ENCODE assay signal across 8 mouse cellular contexts in the genomic region with DNA sequence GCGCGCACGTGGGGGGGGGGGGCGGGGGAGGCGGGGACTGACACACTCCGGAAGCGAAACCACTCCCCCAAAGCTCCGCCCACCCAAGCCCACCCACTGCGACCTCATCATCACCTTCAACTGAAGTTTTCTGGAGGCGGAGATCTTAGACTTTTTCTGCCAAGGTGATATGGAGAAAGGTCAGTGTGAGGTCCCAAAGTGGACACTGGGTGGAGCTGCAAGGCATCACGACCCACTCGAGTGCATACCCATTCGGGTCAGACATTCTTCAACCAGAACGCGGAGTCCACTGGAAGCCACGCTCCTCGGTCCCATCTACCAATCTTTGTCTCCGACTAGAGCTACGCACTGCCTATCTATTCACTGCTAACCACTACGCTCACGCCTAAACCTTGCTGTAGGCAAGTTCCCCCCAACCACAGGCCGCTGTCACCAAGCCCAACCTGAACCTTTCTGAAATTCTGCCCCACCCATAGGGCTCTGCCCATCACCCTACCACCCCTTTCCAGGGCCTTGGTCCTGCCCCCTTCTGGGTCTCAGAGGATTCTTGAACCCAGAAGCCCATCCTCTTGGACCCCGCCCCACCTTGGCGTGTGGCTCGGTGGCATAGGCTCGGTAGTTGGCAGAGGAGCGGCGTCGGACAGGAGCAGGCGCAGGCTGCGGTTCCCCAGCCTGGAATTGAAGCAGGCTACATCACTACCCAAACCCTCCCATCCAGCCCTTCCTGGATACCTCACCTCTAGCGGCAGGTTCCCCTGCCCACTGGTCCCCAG. TPM values are rescaled to one million over a fixed set of nuclear protein-coding genes. Genes with fewer than 3 reads are reported as not detected.
DNase-seq lines count a peak whose midpoint lies in the region; ATAC-seq and TF ChIP-seq lines count a peak whose summit lies in the region.

No protein-coding gene starts in this region.

- H3K27me3 ChIP-seq in forebrain, embryonic 12.5 days = peaks cover 22% of the 10 kb centered on the region
- H3K27me3 ChIP-seq in intestine, embryonic 15.5 days (replicated peaks) = peaks cover 4% of the 10 kb centered on the region
- peaks cover 14% of the 10 kb centered on the region for H3K27me3 ChIP-seq in neural tube, embryonic 15.5 days (replicated peaks)

- no peak overlapping the region for H3K27ac ChIP-seq in gastrocnemius, adult 2 months
- H3K27ac ChIP-seq in forebrain, embryonic 12.5 days = no peak overlapping the region
- H3K27ac ChIP-seq in intestine, embryonic 15.5 days = no peak overlapping the region
- H3K27ac ChIP-seq in neural tube, embryonic 15.5 days (replicated peaks) = no peak overlapping the region

- no peak for ATAC-seq in forebrain, embryonic 12.5 days (ENCODE audit: low FRiP score)
- ATAC-seq in intestine, embryonic 15.5 days = no peak
- ATAC-seq in neural tube, embryonic 15.5 days (ENCODE audit: low FRiP score) = no peak

- peak overlapping the region; percentile 48 for H3K4me3 ChIP-seq in gastrocnemius, adult 2 months
- peak overlapping the region; percentile 20 for H3K4me3 ChIP-seq in forebrain, embryonic 12.5 days (replicated peaks)
- peak overlapping the region; percentile 2; the same call in 1 of the 2 replicates for H3K4me3 ChIP-seq in intestine, embryonic 15.5 days (replicated peaks)
- H3K4me3 ChIP-seq in neural tube, embryonic 15.5 days (replicated peaks) = peak overlapping the region; percentile 23

- no peak overlapping the region for H3K9ac ChIP-seq in forebrain, embryonic 12.5 days
- no peak overlapping the region for H3K9ac ChIP-seq in intestine, embryonic 15.5 days
- 0 out of 2 replicates have a peak overlapping the region, but pooled peaks have one; percentile 34 for H3K9ac ChIP-seq in neural tube, embryonic 15.5 days (replicated peaks)

- intact Hi-C loops in gastrocnemius, adult 2 months (cut with DNase I) = no loop called here
- intact Hi-C loops in gastrocnemius, postnatal 14 days (cut with DNase I; ENCODE audit: low total_unique reads) = loop anchor here (10.0 kb wide), 1 partner anchor 87 kb away; no protein-coding TSS in a partner anchor

- TF ChIP-seq CTCF in gastrocnemius, adult 2 months (IDR thresholded peaks at IDR 0.05) = no peak

- peaks cover 20% of the 10 kb centered on the region for H3K4me1 ChIP-seq in forebrain, embryonic 12.5 days
- peaks cover 4% of the 10 kb centered on the region; the same call in 1 of the 2 replicates for H3K4me1 ChIP-seq in intestine, embryonic 15.5 days (replicated peaks)
- H3K4me1 ChIP-seq in neural tube, embryonic 15.5 days = peaks cover 17% of the 10 kb centered on the region

- 33% methylated on average over 31 of the region's 32 CpGs for WGBS in forebrain, embryonic 12.5 days
- WGBS in intestine, embryonic 15.5 days = 30% methylated on average over 31 of the region's 32 CpGs
- WGBS in neural tube, embryonic 15.5 days = 31% methylated on average over 32 of the region's 32 CpGs

- H3K36me3 ChIP-seq in forebrain, embryonic 12.5 days (replicated peaks) = no peaks in the 10 kb centered on the region
- H3K36me3 ChIP-seq in intestine, embryonic 15.5 days = no peaks in the 10 kb centered on the region
- H3K36me3 ChIP-seq in neural tube, embryonic 15.5 days = no peaks in the 10 kb centered on the region

- H3K9me3 ChIP-seq in forebrain, embryonic 12.5 days = no peaks in the 10 kb centered on the region
- H3K9me3 ChIP-seq in intestine, embryonic 15.5 days = no peaks in the 10 kb centered on the region
- H3K9me3 ChIP-seq in neural tube, embryonic 15.5 days (replicated peaks) = no peaks in the 10 kb centered on the region

- no peak for DNase-seq in gastrocnemius, adult 2 months
- no peak for DNase-seq in gastrocnemius, postnatal 14 days
- no peak for DNase-seq in urinary bladder, postnatal 25 days (ENCODE audit: low spot score)
- DNase-seq in cerebellum, adult 9-11 months = no peak
- no peak for DNase-seq in left cerebral cortex, adult 9 months (ENCODE audit: low spot score in 2 of 2)

- peak overlapping the region; percentile 50 for H3K4me2 ChIP-seq in forebrain, embryonic 12.5 days
- H3K4me2 ChIP-seq in intestine, embryonic 15.5 days (replicated peaks) = peak overlapping the region; percentile 40
- peak overlapping the region; percentile 55 for H3K4me2 ChIP-seq in neural tube, embryonic 15.5 days

RNA-seq across cellular contexts. Expression of a gene that starts 2.6 kb away (rescaled TPM):
- under 1 TPM in 1 of 2 experiments, not detected in 1; 0.41 TPM for total RNA-seq in gastrocnemius, adult 2 months (2021)
- total RNA-seq in gastrocnemius, postnatal 14 days (2021) = 1 to 10 TPM in 1 of 2 experiments, under 1 TPM in 1; 0.75 to 1.7 TPM
- 2.2 and 2.4 TPM in 2 replicates for polyA plus RNA-seq in forebrain, embryonic 12.5 days (2016; fragmentation: Nextera tagmentation; extraction: Ambion mirVana)
- 2.2 and 3.0 TPM in 2 replicates for polyA plus RNA-seq in intestine, embryonic 15.5 days (2015; fragmentation: Nextera tagmentation; extraction: Ambion mirVana)
- polyA plus RNA-seq in neural tube, embryonic 15.5 days (2015; fragmentation: Nextera tagmentation; extraction: Ambion mirVana) = 1.8 and 2.4 TPM in 2 replicates

RNA-seq across cellular contexts. Expression of a gene that starts 5.2 kb away (rescaled TPM):
- total RNA-seq in gastrocnemius, adult 2 months (2021) = 1,000 to 10,000 TPM in 1 of 2 experiments, 100 to 1,000 TPM in 1; 398 to 1,232 TPM
- total RNA-seq in gastrocnemius, postnatal 14 days (2021) = 100 to 1,000 TPM; 355 to 658 TPM
- 5.6 and 8.3 TPM in 2 replicates for polyA plus RNA-seq in forebrain, embryonic 12.5 days (2016; fragmentation: Nextera tagmentation; extraction: Ambion mirVana)
- polyA plus RNA-seq in intestine, embryonic 15.5 days (2015; fragmentation: Nextera tagmentation; extraction: Ambion mirVana) = 21.3 and 27.1 TPM in 2 replicates
- polyA plus RNA-seq in neural tube, embryonic 15.5 days (2015; fragmentation: Nextera tagmentation; extraction: Ambion mirVana) = 22.8 and 29.5 TPM in 2 replicates

RNA-seq across cellular contexts. Expression of a gene that starts 10.8 kb away (rescaled TPM):
- not detected for total RNA-seq in gastrocnemius, adult 2 months (2021)
- total RNA-seq in gastrocnemius, postnatal 14 days (2021) = under 1 TPM; 0.08 to 0.20 TPM
- 1.7 and 2.9 TPM in 2 replicates for polyA plus RNA-seq in forebrain, embryonic 12.5 days (2016; fragmentation: Nextera tagmentation; extraction: Ambion mirVana)
- 1.1 TPM in 2 replicates for polyA plus RNA-seq in intestine, embryonic 15.5 days (2015; fragmentation: Nextera tagmentation; extraction: Ambion mirVana)
- polyA plus RNA-seq in neural tube, embryonic 15.5 days (2015; fragmentation: Nextera tagmentation; extraction: Ambion mirVana) = 1.8 and 2.1 TPM in 2 replicates

RNA-seq across cellular contexts. Expression of a gene that starts 19.9 kb away (rescaled TPM):
- 10 to 100 TPM; 17.8 to 24.8 TPM for total RNA-seq in gastrocnemius, adult 2 months (2021)
- 10 to 100 TPM; 25.3 to 36.8 TPM for total RNA-seq in gastrocnemius, postnatal 14 days (2021)
- polyA plus RNA-seq in forebrain, embryonic 12.5 days (2016; fragmentation: Nextera tagmentation; extraction: Ambion mirVana) = 54.6 and 59.7 TPM in 2 replicates
- 42.4 and 45.8 TPM in 2 replicates for polyA plus RNA-seq in intestine, embryonic 15.5 days (2015; fragmentation: Nextera tagmentation; extraction: Ambion mirVana)
- 38.8 and 44.6 TPM in 2 replicates for polyA plus RNA-seq in neural tube, embryonic 15.5 days (2015; fragmentation: Nextera tagmentation; extraction: Ambion mirVana)

RNA-seq across cellular contexts. Expression of a gene that starts 25.9 kb away (rescaled TPM):
- total RNA-seq in gastrocnemius, adult 2 months (2021) = not detected
- under 1 TPM in 1 of 2 experiments, not detected in 1; 0.13 TPM for total RNA-seq in gastrocnemius, postnatal 14 days (2021)
- 34.6 and 35.2 TPM in 2 replicates for polyA plus RNA-seq in forebrain, embryonic 12.5 days (2016; fragmentation: Nextera tagmentation; extraction: Ambion mirVana)
- polyA plus RNA-seq in intestine, embryonic 15.5 days (2015; fragmentation: Nextera tagmentation; extraction: Ambion mirVana) = 7.3 and 7.7 TPM in 2 replicates
- 77.0 and 94.1 TPM in 2 replicates for polyA plus RNA-seq in neural tube, embryonic 15.5 days (2015; fragmentation: Nextera tagmentation; extraction: Ambion mirVana)
